Mouse (Mus musculus) liver, postnatal 0 days (tissue): ENCODE results near the gene Pik3cd. TPM values are rescaled to one million over a fixed set of nuclear protein-coding genes. Genes with fewer than 3 reads are reported as not detected.

Source experiments
- ATAC-seq: fragments of 200-750 bp; cut with Nextera tagmentation; 2 replicates; pipeline ENCODE4 v1.8.0; 2017; ENCODE audit warnings: mild to moderate bottlenecking, moderate library complexity
- DNase-seq: peaks from one replicate; pipeline ENCODE4 v3.0.0-alpha.2; 2016
- H3K27ac ChIP-seq: fragments of 300-500 bp; sonication (generic); 2 replicates; pipeline ENCODE4 v1.5.1; 2014; ENCODE audit warnings: antibody characterized with exemption, moderate library complexity, mild to moderate bottlenecking, low read depth
- H3K27me3 ChIP-seq: fragments of 300-500 bp; sonication (generic); 2 replicates; pipeline ENCODE4 v1.6.1; 2014; ENCODE audit warnings: low read length, control low read depth, mixed read lengths; ENCODE audit not compliant: insufficient read depth
- H3K36me3 ChIP-seq: fragments of 300-500 bp; sonication (generic); replicated peaks from 2 replicates; pipeline ENCODE4 v1.6.1; 2014; ENCODE audit warnings: mild to moderate bottlenecking, control low read depth, low read length, moderate library complexity, mixed read lengths; ENCODE audit not compliant: insufficient read depth
- H3K4me1 ChIP-seq: fragments of 300-500 bp; sonication (generic); 2 replicates; pipeline ENCODE4 v1.6.1; 2014; ENCODE audit warnings: antibody characterized with exemption, mild to moderate bottlenecking, control low read depth; ENCODE audit not compliant: insufficient read depth
- H3K4me2 ChIP-seq: fragments of 300-500 bp; sonication (generic); 2 replicates; pipeline ENCODE4 v1.6.1; 2014; ENCODE audit warnings: low read depth, mild to moderate bottlenecking, low read length, moderate library complexity, mixed read lengths
- H3K4me3 ChIP-seq: fragments of 300-500 bp; sonication (generic); 2 replicates; pipeline ENCODE4 v1.5.1; 2014; ENCODE audit warnings: low read depth, low read length
- H3K9ac ChIP-seq: fragments of 300-500 bp; sonication (generic); replicated peaks from 2 replicates; pipeline ENCODE4 v1.6.1; 2014; ENCODE audit warnings: mild to moderate bottlenecking, moderate library complexity
- H3K9me3 ChIP-seq: fragments of 300-500 bp; sonication (generic); 2 replicates; pipeline ENCODE4 v1.6.1; 2016; ENCODE audit warnings: mild to moderate bottlenecking, control low read depth, low read length, mixed read lengths
- CTCF ChIP-seq: sonication (generic); IDR thresholded peaks from 2 replicates; pipeline ENCODE4 v1.5.1; 2016; ENCODE audit warnings: antibody characterized with exemption, low read depth
- EP300 ChIP-seq: IDR thresholded peaks from 2 replicates; pipeline ENCODE4 v1.6.1; 2016; ENCODE audit warnings: antibody characterized with exemption, low read depth, mild to moderate bottlenecking
- WGBS: fragments of 180-500 bp; shearing (Covaris S2); extraction: QIAGEN DNeasy Blood & Tissue Kit; methylation state at CpG from one replicate; pipeline ENCODE4 v1.1.7; 2014; ENCODE audit not compliant: insufficient replicate concordance; 5-methylcytosine and 5-hydroxymethylcytosine counted together
- polyA plus RNA-seq: library from polyadenylated mRNA; unstranded; fragments of >200 nt; fragmentation: Nextera tagmentation; extraction: Ambion mirVana; gene quantifications from 2 replicates; pipeline ENCODE4 v1.2.1, GENCODE M21; 2015

Pik3cd gene
- polyA plus RNA-seq, 1 experiment from 2014 or later: 7.8 TPM

DNA sequence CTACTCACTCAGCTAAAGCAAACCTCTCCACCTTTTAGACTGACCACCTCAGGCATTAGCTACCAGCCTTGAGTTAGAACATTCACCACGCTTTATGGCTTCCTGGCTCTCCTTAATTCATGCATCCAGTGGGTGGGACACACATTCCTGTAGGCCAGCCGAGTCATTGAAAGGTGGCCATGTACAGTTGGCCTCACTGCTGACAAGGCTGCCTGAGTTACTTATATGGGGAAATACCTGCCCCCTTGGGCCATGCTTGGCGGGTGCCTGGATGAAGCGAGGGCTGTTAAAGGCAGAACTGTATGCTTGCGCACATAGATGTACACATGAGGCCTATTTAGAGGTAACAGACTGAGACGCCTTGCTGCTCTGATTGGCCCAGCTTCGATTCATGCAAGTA lies 37.9 kb upstream of the Pik3cd start:
- H3K4me1 ChIP-seq: peaks cover 13% of the 10 kb centered on the region
- H3K36me3 ChIP-seq: peaks cover 14% of the 10 kb centered on the region
- ATAC-seq (no peak), DNase-seq (no peak)
- H3K9me3 ChIP-seq: no peaks in the 10 kb centered on the region
- H3K9ac ChIP-seq: no peak overlapping the region
- WGBS: 81% methylated on average over 7 of the region's 7 CpGs
- no peak overlapping the region for H3K4me2 ChIP-seq
- no peak overlapping the region for H3K27ac ChIP-seq
- no peak for TF ChIP-seq CTCF
- TF ChIP-seq EP300: no peak
- no peaks in the 10 kb centered on the region for H3K27me3 ChIP-seq
- no peak overlapping the region for H3K4me3 ChIP-seq

GRCm38 (mm10) chr4:149739478-149739877 lies 37.1 kb upstream of the Pik3cd start:
- peaks cover 12% of the 10 kb centered on the region for H3K36me3 ChIP-seq
- ATAC-seq (no peak), DNase-seq (no peak)
- H3K4me2 ChIP-seq: no peak overlapping the region
- H3K4me3 ChIP-seq: no peak overlapping the region
- H3K9ac ChIP-seq: no peak overlapping the region
- no peaks in the 10 kb centered on the region for H3K9me3 ChIP-seq
- TF ChIP-seq EP300: no peak
- no peak for TF ChIP-seq CTCF
- 61% methylated on average over 5 of the region's 5 CpGs for WGBS
- no peak overlapping the region for H3K27ac ChIP-seq
- H3K27me3 ChIP-seq: no peaks in the 10 kb centered on the region
- peaks cover 13% of the 10 kb centered on the region for H3K4me1 ChIP-seq

DNA sequence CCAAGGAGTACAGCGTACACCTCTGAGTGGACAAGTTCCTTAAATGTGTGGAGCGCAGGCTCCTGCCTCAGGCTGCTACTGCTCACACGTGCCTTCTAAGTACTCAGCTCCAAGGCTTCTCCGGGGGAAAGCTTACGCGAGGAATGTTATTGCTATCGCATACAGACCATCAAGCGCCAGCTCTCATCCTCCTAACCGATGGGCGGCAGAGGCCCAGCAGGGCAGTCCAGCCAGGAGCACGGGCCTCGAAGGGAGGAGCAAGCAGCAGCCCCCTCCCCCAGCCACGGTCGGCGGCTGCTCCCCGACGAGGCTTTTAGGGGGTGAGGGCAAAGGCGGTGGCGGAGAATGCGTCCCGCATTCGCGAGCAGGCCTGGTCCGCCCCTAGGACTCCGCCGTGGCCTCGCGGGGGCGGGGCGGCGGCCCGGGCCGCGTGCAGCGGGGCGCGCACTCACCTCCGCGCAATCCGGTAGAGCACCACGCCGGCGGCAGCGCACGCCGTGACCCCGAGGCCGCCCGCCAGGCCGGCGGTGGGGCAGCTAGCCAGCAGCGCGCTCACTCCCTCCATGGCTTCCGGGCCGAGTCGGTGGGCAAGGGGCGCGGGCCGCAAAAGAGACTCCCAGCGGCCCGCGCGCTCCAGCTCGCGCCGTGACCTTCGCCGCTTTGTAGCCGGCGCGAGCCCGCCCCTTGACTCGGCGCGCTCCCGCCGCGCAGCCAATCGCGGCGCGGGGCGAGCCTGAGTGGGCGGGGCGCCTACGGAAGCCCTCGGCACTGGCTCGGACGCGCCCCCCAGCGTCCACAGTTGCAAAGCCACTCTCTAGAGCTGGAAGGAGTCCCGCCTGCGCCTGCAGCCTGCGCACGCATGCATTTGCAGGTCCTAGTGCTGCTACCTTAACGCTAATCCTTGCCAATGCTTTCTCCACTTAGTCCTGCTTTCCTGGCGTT lies 35.3 kb upstream of the Pik3cd start, which contains the start of gene Tmem201:
Tmem201 (minus strand) TSS at position 662 of the 942 bp plus-strand sequence.
- Histone ChIP-seq H3K36me3 (peaks cover 6% of the 10 kb centered on the region; the same call in 1 of the 2 replicates), H3K4me2 (peak within 1 kb of the TSS; percentile 100), H3K4me3 (peak within 1 kb of the TSS; percentile 72), H3K4me1 (peaks cover 26% of the 10 kb centered on the region), H3K9me3 (no peaks in the 10 kb centered on the region), H3K9ac (peak within 1 kb of the TSS; percentile 82), H3K27me3 (no peaks in the 10 kb centered on the region), H3K27ac (peak within 1 kb of the TSS; percentile 81)
- peak; percentile 94 for TF ChIP-seq CTCF
- no peak for TF ChIP-seq EP300
- 1% methylated on average over 73 of the region's 97 CpGs for WGBS
- DNase-seq: peak; percentile 95
- peak; percentile 91 for ATAC-seq

DNA sequence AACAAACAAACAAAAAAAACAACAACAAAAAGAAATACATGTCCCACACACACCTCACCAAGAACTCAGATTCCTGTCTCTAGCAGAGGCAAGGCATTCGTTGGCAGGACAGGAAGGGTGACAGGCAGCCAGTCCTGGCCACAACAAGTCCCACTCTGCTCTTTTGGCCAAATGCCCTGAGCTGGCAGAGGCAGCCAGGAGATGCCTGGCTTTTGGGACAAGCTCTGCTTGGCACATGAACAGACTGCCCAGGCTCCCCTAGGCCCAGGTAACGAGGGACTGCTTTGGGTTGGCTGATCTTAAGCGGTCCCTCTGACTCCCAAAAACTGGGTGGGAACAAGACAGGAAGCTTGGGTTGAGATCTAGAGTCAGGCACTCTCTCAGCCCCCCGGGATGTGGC lies 34.2 kb upstream of the Pik3cd start:
- no peak for DNase-seq
- H3K27ac ChIP-seq: 0 out of 2 replicates have a peak overlapping the region, but pooled peaks have one; percentile 81
- peaks cover 32% of the 10 kb centered on the region for H3K4me1 ChIP-seq
- H3K9me3 ChIP-seq: no peaks in the 10 kb centered on the region
- 30% methylated on average over 4 of the region's 4 CpGs for WGBS
- H3K27me3 ChIP-seq: no peaks in the 10 kb centered on the region
- peak overlapping the region; percentile 100 for H3K4me2 ChIP-seq
- H3K9ac ChIP-seq: peak overlapping the region; percentile 82
- no peak for ATAC-seq
- peak overlapping the region; percentile 72 for H3K4me3 ChIP-seq
- no peak for TF ChIP-seq CTCF
- TF ChIP-seq EP300: no peak
- H3K36me3 ChIP-seq: peaks cover 4% of the 10 kb centered on the region; the same call in 1 of the 2 replicates

DNA sequence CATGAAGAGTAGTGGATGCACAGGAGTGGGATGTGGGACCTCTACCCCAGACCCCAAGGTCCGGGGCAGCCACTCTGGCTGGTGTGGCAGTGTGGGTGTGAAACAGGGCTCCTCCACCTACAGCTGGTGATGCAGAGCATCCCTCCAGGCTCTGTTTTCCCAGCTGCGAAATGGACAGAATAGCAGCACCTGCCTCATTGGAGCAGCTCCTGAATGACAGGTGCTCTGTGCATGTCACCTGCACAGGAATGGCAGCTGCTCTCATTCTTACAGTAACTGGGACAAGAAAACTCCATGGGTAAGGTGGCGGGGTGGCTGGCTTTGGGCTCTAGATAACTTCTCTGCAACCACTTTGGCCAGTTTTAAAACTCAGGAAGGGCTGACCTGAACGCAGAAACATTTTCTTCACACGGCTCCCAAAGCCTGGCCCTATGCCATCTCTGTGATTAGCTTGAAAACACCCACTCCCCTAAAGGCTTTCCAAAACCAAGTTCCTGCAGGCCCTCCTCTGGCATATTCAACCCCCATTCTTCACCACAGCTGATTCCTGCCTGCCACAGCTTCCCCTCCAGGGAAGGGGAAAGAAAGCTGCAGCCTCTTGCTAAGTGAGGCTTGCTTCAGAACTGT lies 33.4 kb upstream of the Pik3cd start:
- Histone ChIP-seq H3K27ac (no peak overlapping the region), H3K36me3 (peaks cover 4% of the 10 kb centered on the region), H3K27me3 (no peaks in the 10 kb centered on the region), H3K9ac (no peak overlapping the region), H3K4me3 (no peak overlapping the region), H3K4me1 (peaks cover 32% of the 10 kb centered on the region), H3K9me3 (no peaks in the 10 kb centered on the region), H3K4me2 (no peak overlapping the region)
- TF ChIP-seq EP300: no peak
- no peak for TF ChIP-seq CTCF
- 60% methylated on average over 5 of the region's 5 CpGs for WGBS
- DNase-seq: no peak
- ATAC-seq: no peak

- Histone ChIP-seq H3K9ac (no peak overlapping the region), H3K4me3 (no peak overlapping the region), H3K36me3 (peaks cover 7% of the 10 kb centered on the region), H3K4me2 (no peak overlapping the region), H3K4me1 (peaks cover 32% of the 10 kb centered on the region), H3K9me3 (no peaks in the 10 kb centered on the region), H3K27ac (no peak overlapping the region), H3K27me3 (no peaks in the 10 kb centered on the region)
- ATAC-seq: no peak
- no peak for TF ChIP-seq CTCF
- no peak for TF ChIP-seq EP300
- whole genome bisulfite sequencing: 72% methylated on average over 10 of the region's 10 CpGs
- DNase-seq: no peak
These were observed 32.5 kb upstream of the Pik3cd start for GRCm38 (mm10) chr4:149734730-149735475.
